Mouse (Mus musculus) embryonic facial prominence, embryonic 11.5 days (tissue): ENCODE measurements around the gene Ctso. TPM values are rescaled to one million over a fixed set of nuclear protein-coding genes. Genes with fewer than 3 reads are reported as not detected.

Experiments
- ATAC-seq: fragments of 200-750 bp; cut with Nextera tagmentation; replicated peaks from 2 replicates; pipeline ENCODE4 v1.8.0; 2017; ENCODE audit warnings: low read depth; ENCODE audit not compliant: insufficient number of reproducible peaks, low FRiP score, low TSS enrichment
- DNase-seq: peaks from one replicate; pipeline ENCODE4 v3.0.0-alpha.2; 2015; ENCODE audit warnings: low spot score
- H3K27ac ChIP-seq: fragments of 300-500 bp; sonication (generic); replicated peaks from 2 replicates; pipeline ENCODE4 v1.5.1; 2014; ENCODE audit warnings: mild to moderate bottlenecking, low read depth, low read length, control low read depth
- H3K27me3 ChIP-seq: fragments of 300-500 bp; sonication (generic); 2 replicates; pipeline ENCODE4 v1.6.1; 2014; ENCODE audit warnings: mild to moderate bottlenecking, low read length, moderate library complexity, mixed read lengths; ENCODE audit not compliant: control insufficient read depth, insufficient read depth
- H3K36me3 ChIP-seq: fragments of 300-500 bp; sonication (generic); replicated peaks from 2 replicates; pipeline ENCODE4 v1.6.1; 2014; ENCODE audit warnings: low read depth, mild to moderate bottlenecking, low read length, moderate library complexity, mixed read lengths; ENCODE audit not compliant: control insufficient read depth, insufficient read depth
- H3K4me1 ChIP-seq: fragments of 300-500 bp; sonication (generic); 2 replicates; pipeline ENCODE4 v1.6.1; 2014; ENCODE audit warnings: low read length, mixed read lengths; ENCODE audit not compliant: control insufficient read depth, insufficient read depth
- H3K4me2 ChIP-seq: fragments of 300-500 bp; sonication (generic); 2 replicates; pipeline ENCODE4 v1.6.1; 2014; ENCODE audit warnings: low read depth, mild to moderate bottlenecking, control low read depth, low read length, moderate library complexity
- H3K4me3 ChIP-seq: fragments of 300-500 bp; sonication (generic); 2 replicates; pipeline ENCODE4 v1.5.1; 2014; ENCODE audit warnings: low read depth, low read length, control low read depth
- H3K9ac ChIP-seq: fragments of 300-500 bp; sonication (generic); replicated peaks from 2 replicates; pipeline ENCODE4 v1.6.1; 2014; ENCODE audit warnings: mild to moderate bottlenecking, control low read depth, low read length
- H3K9me3 ChIP-seq: fragments of 300-500 bp; sonication (generic); replicated peaks from 2 replicates; pipeline ENCODE4 v1.6.1; 2016; ENCODE audit warnings: mild to moderate bottlenecking, low read length, inconsistent platforms, mixed read lengths; ENCODE audit not compliant: control insufficient read depth
- WGBS: fragments of 180-500 bp; shearing (Covaris S2); extraction: QIAGEN DNeasy Blood & Tissue Kit; methylation state at CpG from one replicate; pipeline ENCODE4 v1.1.7; 2014; 5-methylcytosine and 5-hydroxymethylcytosine counted together
- polyA plus RNA-seq: library from polyadenylated mRNA; unstranded; fragments of >200 nt; fragmentation: Nextera tagmentation; extraction: Ambion mirVana; gene quantifications from 2 replicates; pipeline ENCODE4 v1.2.1, GENCODE M21; 2014

Gene Ctso
- polyA plus RNA-seq, 1 experiment from 2014 or later = 6.4 TPM

DNA sequence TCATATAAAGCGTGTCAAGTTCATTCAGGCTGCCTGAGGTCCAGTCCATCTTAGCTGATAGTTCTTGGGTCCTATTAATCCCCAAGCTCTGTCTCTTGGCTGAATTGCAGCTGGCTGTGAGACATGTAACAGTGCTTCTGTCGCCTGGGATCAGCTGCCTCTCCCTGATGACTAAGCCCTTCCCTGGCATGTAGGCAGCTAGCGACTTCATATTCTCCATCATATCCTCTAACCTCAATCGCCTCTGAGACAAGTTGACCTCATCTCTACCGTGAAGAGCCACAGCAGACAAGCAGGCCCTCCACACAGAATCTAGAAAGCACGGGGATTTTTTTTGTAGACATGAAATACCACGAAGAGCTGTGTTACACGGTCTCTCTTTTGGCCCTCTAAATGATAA, 14.2 kb upstream of the Ctso start:
- Histone ChIP-seq H3K4me1 (no peaks in the 10 kb centered on the region), H3K27ac (no peak overlapping the region), H3K36me3 (no peaks in the 10 kb centered on the region), H3K9ac (no peak overlapping the region), H3K4me3 (no peak overlapping the region), H3K27me3 (no peaks in the 10 kb centered on the region), H3K4me2 (no peak overlapping the region), H3K9me3 (no peaks in the 10 kb centered on the region)
- WGBS = 82% methylated on average over 8 of the region's 8 CpGs
- DNase-seq = no peak
- ATAC-seq = no peak

GRCm38 (mm10) chr3:81919681-81920080, 12.7 kb upstream of the Ctso start:
- no peak for ATAC-seq
- H3K9ac ChIP-seq = no peak overlapping the region
- WGBS = 30% methylated on average over 3 of the region's 3 CpGs
- no peak overlapping the region for H3K27ac ChIP-seq
- H3K4me2 ChIP-seq = no peak overlapping the region
- H3K27me3 ChIP-seq = no peaks in the 10 kb centered on the region
- no peaks in the 10 kb centered on the region for H3K9me3 ChIP-seq
- no peak for DNase-seq
- no peak overlapping the region for H3K4me3 ChIP-seq
- H3K36me3 ChIP-seq = no peaks in the 10 kb centered on the region
- no peaks in the 10 kb centered on the region for H3K4me1 ChIP-seq

DNA sequence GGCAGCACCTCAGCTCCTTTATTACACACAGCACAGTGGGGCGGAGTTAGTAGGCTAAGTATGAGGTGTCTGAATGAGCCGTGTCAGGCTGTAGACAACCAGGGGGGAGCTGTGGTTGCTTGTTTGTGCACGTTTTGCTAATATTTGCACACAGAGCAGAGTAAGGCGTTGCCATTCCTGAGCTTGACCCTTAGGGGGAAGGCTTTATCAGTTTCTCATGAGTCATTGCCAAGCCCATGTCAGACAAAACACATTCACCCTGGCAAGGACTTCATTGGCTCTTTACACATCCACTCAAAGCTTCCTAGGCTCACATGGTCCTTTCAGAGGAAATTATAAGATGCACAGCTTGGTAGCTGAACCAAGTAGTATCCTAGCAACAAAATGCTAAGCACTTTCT, 9.5 kb upstream of the Ctso start:
- H3K36me3 ChIP-seq = no peaks in the 10 kb centered on the region
- H3K27ac ChIP-seq = no peak overlapping the region
- ATAC-seq = no peak
- peak; percentile 14 for DNase-seq
- no peaks in the 10 kb centered on the region for H3K9me3 ChIP-seq
- no peaks in the 10 kb centered on the region for H3K27me3 ChIP-seq
- no peak overlapping the region for H3K4me3 ChIP-seq
- no peaks in the 10 kb centered on the region for H3K4me1 ChIP-seq
- 74% methylated on average over 4 of the region's 4 CpGs for WGBS
- H3K9ac ChIP-seq = no peak overlapping the region
- no peak overlapping the region for H3K4me2 ChIP-seq

- Histone ChIP-seq H3K4me2 (no peak overlapping the region), H3K4me3 (no peak overlapping the region), H3K9me3 (no peaks in the 10 kb centered on the region), H3K4me1 (no peaks in the 10 kb centered on the region), H3K9ac (no peak overlapping the region), H3K27me3 (no peaks in the 10 kb centered on the region), H3K27ac (no peak overlapping the region), H3K36me3 (no peaks in the 10 kb centered on the region)
- ATAC-seq = no peak
- WGBS = 0% methylated on average over 1 of the region's 1 CpGs
- peak; percentile 84 for DNase-seq
These were observed 7.5 kb upstream of the Ctso start for GRCm38 (mm10) chr3:81924931-81925330.

DNA sequence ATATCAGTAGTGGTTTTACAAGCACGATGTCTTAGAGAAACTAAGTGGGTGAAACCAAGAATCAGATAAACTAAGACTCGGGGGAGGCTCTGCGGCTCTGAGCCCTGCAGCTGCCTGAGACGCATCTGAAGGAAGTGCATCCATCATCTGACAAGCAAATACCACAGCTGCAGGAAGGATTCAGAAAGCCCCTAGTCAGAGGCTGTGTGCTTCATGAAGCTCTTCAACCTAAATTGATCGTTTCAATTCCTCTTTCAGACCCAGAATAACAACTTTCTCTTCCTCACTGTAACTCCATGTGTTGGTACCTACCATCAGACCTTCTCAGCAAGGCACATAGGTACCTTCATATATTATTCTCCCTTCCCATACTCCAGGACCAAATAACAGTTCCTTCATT, 6.5 kb upstream of the Ctso start:
- Histone ChIP-seq H3K4me2 (no peak overlapping the region), H3K27me3 (no peaks in the 10 kb centered on the region), H3K9me3 (no peaks in the 10 kb centered on the region), H3K4me1 (no peaks in the 10 kb centered on the region), H3K4me3 (no peak overlapping the region), H3K27ac (no peak overlapping the region), H3K9ac (no peak overlapping the region), H3K36me3 (no peaks in the 10 kb centered on the region)
- 54% methylated on average over 5 of the region's 5 CpGs for WGBS
- DNase-seq (no peak), ATAC-seq (no peak)

GRCm38 (mm10) chr3:81926764-81927325, 5.6 kb upstream of the Ctso start:
- Histone ChIP-seq H3K4me2 (no peak overlapping the region), H3K4me1 (no peaks in the 10 kb centered on the region), H3K27ac (no peak overlapping the region), H3K9ac (no peak overlapping the region), H3K4me3 (no peak overlapping the region), H3K27me3 (no peaks in the 10 kb centered on the region), H3K9me3 (no peaks in the 10 kb centered on the region), H3K36me3 (no peaks in the 10 kb centered on the region)
- DNase-seq (peak; percentile 58), ATAC-seq (no peak)
- 68% methylated on average over 9 of the region's 9 CpGs for WGBS

GRCm38 (mm10) chr3:81929073-81929472, 3.3 kb upstream of the Ctso start:
- Histone ChIP-seq H3K9ac (no peak overlapping the region), H3K27ac (no peak overlapping the region), H3K9me3 (no peaks in the 10 kb centered on the region), H3K4me3 (no peak overlapping the region), H3K36me3 (no peaks in the 10 kb centered on the region), H3K4me1 (no peaks in the 10 kb centered on the region), H3K4me2 (no peak overlapping the region), H3K27me3 (no peaks in the 10 kb centered on the region)
- WGBS = 71% methylated on average over 1 of the region's 1 CpGs
- DNase-seq (no peak), ATAC-seq (no peak)

DNA sequence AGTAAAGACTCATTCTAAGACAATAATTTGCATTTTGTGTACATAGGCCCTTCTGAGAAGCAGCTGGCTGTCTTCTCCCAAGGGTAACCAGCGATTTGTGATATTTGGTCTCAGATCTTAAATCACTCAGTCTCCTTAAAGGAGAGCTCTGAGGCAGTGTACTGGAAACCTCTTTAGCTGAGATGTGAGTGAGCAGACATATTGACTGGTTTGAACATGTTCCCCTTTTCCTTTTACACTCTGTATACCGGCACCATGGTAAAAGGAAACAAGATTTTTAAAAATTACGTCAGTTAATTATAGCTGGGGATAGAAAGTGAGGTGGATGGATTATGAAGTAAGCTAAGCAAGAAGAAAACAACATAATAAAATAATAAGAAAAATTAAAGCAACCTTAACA, 706 bp upstream of the Ctso start:
- ATAC-seq = no peak
- WGBS = 76% methylated on average over 3 of the region's 3 CpGs

More for the DNA sequence above, 706 bp upstream of the Ctso start:
- Histone ChIP-seq H3K4me1 (no peaks in the 10 kb centered on the region), H3K27me3 (no peaks in the 10 kb centered on the region), H3K27ac (no peak overlapping the region), H3K4me3 (no peak overlapping the region), H3K9ac (no peak overlapping the region), H3K9me3 (no peaks in the 10 kb centered on the region), H3K4me2 (no peak overlapping the region), H3K36me3 (no peaks in the 10 kb centered on the region)
- no peak for DNase-seq
